Mouse (Mus musculus) fibroblast of lung, adult 2 months (primary cell): Measurements from ENCODE around the gene Map3k5.
A peak's percentile ranks its signal among the peaks of the same experiment; 100 is the strongest.

Experiments used
- DNase-seq: peaks from one replicate; pipeline ENCODE4 v3.0.0-alpha.2; 2011; ENCODE audit warnings: low read depth

The Map3k5 gene

DNA sequence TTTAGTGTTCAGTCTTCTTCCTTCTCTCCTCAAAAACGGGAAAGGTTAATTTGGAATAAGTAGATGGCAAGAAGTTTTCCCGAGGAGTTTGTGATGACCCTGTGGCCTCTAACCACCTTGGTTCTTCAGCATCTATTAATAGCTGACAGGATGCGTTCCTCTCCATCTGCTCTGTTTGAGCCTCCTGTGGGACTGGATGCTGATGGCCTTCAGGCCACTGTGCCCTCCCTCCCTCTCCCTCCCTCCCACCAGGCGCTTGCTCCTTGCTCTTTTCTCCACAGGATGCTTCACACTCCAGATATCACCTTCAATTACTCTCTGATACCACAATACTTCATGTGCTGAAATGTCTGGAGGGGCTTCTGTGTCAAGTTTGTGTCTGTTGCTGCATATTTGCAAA, 224.5 kb downstream of the Map3k5 start:
- no peak for DNase-seq

DNA sequence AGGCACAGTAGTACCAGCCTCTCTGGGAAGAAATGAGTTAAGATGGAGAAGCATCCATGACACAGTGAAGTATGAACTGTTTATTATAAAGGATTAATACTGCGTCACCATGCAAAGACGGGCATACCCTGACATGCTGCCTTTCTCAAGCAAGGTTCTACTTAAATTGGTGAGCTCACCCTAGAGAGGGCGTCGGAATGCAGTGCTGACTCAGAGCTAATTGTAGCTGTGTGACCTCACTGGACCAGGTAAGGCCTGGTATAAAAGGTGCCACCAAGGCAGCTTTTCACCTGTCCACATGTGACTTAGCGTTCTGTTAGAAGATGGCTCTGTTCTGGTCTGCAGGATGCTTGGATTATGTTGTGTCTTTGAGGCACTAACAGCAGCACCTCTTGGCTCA, 225.0 kb downstream of the Map3k5 start:
- no peak for DNase-seq

DNA sequence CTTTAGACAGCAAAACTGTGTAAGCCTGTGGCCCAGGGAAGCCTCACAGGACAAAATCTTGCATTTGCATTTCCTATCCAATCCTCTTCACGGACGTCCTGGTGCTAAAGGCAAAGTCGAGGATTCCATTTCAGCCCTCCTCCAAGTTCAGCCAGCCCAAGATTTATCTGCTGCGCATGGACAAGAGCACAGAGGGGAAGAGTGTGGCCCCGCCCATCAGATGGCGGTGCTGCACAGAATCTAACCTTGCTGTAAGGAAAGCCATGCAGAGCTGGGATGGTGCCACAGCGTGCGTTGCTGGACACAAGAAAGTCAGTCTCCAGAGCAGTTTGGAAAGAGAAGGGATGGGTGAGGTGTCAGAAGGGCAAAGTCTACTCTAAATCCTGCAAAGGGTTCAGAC, 226.6 kb downstream of the Map3k5 start:
- no peak for DNase-seq

DNA sequence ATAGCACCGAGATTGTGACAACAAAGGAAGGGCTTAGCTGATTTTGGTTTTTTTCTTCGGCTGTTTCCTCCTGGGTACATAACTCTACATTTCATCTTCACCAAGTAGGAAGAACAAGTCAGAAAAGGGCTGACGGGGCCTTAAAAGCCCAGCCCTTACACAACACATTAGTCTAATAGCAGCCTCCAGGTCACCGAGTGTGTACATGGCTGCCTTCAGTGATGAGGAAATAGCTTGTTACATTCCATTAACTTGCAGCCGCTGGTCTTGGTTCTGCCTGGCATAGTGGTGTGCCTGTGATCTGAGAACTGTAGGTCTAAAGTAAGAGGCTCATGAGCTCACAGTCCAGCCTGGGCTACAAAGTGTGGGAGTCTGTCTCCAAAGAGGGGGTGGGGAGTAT, 230.5 kb downstream of the Map3k5 start:
- no peak for DNase-seq

DNA sequence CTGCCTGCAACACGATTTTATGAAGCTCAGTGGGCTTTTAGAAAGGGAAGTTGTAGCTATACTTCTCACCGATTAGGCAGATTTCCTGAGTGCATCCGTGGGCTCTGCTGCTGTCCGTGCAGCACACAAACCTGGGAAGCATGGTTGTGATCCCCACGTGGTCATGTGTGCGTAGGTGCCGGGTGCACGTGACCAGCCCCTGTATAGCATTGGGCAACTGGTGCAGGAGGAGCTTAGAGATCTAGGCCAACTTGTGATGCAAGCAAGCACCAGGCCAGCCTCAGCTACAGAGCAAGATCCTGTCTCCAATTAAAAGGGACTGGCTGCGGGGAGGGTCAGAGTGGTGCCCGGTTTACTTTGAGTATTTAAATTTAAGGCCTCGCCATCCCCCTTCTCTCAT, 232.5 kb downstream of the Map3k5 start:
- no peak for DNase-seq

DNA sequence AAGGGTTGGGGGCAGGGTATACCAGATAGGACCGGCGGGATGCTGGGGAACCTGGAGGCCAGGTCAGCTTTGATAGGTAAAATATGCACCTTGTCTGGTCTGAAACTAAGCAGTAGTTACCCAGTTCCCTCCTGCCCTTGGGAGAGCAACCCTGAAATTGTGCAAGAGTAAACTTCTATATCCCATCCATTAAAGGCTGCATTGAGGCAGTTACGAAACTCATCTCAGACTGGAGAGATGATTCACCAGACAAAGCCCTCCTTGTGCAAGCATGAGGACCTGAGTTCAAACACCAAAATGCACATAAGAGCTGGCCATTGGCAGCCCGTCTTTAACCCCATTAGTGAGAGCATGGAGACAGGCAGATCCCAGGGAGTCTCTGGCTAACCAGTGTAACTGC, 233.2 kb downstream of the Map3k5 start:
- no peak for DNase-seq

DNA sequence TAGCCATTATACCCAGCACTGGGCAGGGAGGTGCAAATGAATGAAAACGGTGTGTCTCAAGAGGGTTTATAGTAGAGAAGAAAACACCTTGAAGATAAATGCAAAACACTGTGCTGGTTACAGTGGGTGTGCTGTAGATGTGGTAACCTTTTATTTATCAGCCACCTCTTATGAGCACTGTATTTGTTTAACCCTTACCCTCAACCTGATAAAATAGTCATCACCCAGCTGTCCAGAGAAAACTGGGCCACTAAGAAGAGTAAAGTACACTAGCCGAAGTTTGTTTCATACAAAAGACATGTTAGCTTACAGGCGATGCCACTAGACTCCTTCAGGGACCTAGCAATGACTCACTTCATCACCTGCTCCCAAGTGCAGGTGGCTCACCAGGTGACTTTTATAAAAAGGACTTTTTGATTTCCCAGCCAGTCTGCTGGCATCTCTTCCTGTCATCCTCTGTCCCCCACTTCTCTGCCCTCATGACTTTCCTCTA, 235.0 kb downstream of the Map3k5 start:
- no peak for DNase-seq

DNA sequence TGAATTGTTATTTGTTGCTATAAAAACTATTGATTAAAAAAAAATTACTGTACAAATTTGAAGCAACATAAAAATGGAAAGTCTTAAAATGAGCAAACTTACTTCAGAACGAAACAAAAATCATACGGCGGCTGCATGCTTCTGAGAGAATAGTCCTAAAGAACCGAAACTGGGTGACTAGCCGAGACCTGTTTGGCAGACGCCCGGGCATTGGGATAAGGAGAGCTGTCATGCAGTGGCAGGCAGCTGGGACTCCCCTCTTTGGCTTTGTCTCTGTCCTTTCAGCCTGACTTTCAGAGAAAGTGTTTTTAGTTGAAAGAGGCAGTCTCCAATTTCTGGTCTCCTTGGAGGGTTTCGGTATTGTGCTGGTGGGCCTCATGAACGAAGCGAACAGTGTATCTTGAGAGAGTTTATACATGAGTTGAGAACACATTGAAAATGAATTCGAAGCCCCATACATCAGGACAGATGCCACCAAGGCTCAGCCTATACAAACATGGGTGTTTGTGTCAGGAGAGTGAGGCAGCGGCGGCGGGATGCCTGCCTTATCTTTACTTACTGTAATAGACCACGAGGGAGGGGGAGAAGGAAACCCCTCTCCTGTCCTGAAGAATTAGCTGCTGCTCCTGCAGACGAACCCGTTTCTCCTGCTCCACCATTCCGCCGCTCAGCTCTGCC, 235.8 kb downstream of the Map3k5 start:
- DNase-seq: no peak

DNA sequence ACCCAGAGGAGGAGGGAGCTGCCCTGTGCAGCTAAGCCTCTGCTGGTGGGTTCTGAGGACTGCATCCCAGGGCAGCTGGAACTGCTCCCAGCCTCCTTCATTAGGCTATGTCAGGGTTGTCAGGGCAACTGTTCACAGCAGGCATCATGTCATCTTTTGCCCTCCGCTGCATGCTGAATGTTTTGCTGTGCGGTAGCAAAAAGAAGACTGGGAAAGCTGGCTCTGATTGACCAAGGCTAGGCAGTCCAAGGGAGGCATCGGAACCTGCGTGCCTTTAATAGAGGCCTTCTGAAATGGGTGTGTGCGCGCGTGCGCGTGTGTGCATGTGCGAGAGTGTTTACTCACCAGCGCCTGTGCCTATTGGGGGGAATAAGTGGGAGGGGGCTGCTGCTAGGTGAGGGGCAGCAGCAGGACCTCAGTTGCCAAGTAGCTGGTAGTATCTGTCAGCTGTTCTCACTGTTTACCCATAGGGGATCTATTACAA, 236.4 kb downstream of the Map3k5 start:
- DNase-seq: peak; percentile 40

DNA sequence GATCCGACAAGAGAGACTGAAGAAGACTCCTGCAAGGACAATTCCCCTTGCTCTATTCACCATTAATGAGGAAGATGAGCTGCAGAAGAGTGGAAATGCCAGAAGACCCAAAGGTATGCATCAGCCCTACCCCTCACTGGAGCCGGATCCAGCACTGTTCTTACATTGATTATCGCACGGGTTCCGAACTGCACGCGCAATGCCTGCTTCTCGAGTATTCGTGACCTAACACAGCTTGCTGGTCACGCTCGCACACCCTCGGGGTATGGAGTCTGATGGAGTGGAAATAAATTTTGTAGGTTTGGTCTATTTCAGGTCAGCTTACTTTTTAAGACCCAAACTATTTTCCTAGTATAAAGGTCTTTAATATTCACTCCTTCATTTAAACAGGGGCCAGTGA, 236.9 kb downstream of the Map3k5 start:
- no peak for DNase-seq

DNA sequence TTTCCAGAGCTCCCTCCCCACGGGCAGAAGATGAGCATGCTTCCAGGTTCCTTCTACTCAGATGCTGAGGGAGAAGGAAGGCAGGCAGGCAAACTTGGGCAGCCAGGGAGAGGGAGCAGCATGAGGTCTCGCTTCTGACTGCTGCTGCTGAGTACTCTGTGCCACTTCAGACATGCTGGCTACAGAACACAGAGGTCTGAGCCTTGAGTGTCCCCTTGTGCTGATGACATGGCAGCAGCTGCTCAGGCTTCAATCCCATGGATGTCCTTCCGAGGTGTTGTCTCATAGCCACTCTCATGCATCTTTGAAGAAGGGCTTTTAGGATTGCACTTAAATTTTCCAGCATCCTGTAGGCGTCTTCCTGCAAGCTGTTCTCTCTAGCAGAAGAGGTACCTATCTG, 237.5 kb downstream of the Map3k5 start:
- no peak for DNase-seq

DNA sequence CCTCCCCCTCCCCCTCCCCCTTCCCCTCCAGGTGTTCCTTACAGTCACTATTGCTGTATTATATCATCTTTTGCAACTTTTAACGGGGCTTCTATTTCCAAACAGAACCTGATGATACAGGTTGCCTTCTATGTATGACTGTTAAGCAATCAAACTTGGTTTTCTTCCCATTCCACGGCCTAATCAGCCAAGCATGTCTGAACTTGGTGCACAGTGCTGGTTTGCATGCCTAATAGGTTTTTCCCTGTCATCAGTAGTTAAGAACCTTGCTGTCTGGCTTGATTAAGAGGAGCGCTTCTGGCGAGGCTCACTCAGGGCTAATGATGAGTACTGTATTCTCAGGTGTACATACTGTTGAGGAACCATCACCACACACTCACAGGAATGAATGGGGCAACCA, 239.5 kb downstream of the Map3k5 start:
- no peak for DNase-seq

DNA sequence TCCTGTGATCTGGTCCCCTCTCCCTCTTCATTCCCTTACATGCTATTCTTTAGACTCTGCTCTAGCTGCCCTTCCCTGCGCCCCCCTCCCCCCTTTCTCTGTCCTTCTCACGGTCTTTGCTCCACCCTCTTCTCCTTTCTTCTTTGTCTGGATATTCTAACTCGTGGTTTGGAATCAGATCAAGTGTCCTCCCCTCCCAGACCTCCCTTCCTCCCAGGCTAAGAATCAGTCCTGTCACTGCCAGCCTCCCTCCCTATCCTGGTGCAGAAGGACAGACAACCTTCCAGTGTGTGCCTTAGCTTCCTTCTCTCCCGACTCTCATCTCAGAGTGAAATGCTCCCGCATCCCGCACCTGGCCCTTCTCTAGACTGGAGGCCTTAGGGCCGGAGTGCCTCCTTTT, 241.8 kb downstream of the Map3k5 start:
- DNase-seq: no peak

DNA sequence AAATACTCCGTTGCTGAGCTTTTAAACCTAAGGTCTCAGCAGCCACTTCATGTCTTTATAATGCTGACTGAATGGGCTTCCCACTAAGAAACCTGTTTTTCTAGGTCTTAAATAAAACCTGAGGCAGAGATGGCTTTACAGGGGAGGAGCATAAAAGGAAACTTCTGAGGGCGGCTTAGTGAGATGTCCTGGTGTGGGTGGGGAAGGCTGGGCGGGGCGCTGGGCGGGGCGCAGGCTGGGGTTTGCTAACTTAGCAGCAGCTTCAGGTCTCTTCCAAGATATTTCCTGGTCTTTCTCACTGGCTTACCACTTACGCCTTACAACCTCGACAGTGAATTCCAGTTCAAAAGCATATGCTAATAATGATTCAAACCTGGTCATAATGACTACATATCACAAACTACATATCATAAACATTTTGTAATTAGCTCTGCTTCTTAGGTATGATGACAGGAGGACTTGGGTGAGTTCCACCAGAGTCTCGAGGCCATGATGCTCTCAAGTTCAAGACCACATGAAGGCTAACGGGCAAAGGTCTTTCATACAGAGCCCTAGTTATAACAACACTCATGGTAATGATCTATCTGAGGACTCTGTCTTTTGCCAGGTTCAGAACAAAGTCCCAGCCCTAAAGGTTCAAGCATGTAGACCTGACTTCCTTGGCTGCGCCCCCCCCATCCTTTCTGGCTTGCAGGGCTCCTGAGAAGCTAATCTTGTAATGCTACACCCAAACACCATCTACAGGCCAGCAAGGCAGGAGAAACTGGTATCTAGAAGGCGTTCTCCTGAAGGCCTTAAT, 244.7 kb downstream of the Map3k5 start:
- no peak for DNase-seq

DNA sequence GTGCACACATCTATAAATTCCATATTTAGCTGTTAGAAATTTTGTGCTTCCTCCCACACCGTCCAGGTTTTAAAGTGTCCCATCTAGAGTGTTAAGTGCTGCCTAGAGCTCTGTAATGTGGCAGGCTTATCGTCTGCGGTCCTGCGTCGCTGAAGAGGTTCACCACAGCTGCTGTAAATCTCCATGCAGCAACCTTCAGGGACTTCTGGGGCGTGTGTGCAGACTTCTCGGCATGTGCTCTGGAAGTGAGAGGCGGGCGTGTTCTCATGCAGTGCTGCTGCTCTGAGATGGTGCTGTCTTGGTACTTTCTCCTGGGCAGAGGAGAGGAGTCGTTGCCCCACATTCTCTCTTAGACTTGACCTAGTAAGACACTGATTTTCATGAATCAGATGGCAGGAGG, 246.9 kb downstream of the Map3k5 start:
- no peak for DNase-seq

DNA sequence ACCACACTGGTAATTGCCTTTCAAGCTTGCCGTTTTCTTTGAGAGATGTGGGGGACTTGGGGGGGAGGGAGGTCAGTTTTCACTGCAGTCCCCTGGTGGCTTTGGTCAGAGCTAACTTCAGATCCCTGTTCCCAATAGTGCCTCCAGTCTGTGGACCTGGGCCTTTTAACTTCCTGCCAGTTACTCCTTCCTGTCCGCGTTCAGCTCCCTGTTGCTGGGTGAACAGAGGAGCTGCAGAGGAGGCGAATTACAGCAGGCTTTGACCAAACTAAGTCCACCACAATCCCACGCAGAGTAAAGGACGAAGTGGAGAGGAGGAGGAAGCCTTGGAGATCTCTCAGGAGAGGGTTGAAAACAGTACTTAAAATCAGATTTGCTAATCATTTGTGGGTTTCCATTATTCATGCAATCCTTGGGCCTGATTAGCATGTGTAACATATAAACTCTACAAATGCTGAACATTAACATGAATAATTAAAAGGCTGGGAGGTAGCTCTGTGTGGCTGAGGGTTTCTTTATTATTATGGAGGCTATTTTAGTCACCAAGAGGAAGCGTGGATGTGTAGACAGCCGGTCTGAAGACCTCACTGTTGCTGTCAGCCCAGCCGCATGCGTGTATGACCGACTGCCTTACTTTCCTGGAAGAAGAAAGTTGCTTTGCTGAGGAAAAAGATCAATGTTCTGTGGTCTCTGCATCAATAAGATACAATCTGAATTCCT, 247.6 kb downstream of the Map3k5 start:
- DNase-seq: no peak

DNA sequence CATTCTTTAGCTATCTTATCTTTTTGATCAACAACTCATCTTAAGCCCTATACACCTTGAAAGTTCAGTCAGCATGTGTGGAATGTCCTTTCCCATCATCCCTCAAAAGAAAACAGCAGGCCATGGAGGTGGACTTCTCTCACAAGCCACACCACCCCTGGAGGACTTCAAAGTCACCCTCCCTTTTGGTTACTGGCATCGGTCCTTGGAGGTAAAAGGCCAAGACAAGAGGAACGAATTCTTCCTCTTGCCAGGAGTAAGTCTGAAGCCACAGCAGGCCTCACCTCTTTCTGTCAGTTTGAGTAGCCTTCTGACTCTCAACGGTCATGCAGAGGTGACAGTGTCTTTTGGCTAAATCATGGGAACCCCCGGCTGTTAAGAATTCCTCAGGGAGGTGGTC, 250.1 kb downstream of the Map3k5 start:
- no peak for DNase-seq

DNA sequence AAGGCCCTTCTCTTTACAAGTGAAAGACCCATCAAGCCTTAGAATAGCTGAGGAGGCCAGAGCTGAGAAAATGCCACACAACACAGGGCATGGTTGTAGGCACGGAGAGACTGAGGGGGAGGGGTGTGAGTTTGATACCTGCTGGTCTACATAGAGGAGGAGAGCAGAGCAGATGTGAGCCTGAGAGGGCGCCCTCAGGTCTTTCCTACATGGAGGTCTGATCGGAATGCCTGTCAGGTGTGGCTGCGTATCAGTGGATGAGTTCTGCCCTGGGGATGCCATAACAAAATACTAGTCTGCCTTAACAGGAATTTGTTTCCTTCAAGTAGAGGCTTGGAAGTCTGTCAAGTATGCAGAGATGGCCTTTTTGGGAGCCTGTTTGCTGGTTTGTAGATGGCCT, 251.0 kb downstream of the Map3k5 start:
- no peak for DNase-seq

DNA sequence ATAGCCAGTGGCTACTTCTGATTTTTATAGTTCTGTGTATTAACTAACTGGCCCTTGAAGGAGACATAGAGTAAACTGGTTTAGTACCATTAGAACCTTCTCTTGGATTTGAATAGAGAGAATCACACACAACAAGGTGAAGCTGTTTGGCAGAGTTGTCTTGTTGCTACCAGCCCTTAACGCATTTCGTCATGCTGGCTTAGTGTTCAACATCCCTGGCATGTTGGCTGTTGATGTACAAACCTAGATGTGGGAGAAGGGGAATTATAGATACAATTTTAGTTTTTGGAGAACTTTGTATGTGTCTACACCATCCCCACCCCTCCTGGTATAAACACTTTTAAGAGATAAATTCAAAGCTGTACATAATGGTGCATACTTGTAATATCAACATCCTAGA, 251.5 kb downstream of the Map3k5 start:
- DNase-seq: no peak

DNA sequence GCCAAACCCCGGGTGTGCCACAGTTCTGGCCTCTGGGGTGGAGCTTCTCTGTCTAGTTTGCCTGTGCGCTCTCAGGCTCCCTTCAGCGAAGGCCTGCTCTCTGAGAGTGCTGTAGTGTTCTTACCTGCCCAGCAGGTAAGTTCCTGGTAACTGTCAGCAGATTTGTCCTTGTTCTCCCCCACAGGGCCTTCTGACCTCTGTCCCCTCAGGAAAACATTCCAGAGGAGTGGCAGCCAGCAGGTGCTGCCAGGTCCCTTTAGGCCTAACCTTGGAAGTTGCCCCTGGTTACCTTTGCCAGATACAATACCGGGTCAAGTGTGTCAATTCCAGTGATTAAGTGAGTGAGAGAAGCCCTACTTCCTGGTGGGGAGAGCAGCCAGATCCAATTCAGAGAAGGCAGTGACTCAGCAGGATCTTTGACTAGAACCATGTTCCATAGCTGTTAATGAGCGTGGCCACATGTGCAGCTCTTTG, 252.6 kb downstream of the Map3k5 start:
- no peak for DNase-seq

DNA sequence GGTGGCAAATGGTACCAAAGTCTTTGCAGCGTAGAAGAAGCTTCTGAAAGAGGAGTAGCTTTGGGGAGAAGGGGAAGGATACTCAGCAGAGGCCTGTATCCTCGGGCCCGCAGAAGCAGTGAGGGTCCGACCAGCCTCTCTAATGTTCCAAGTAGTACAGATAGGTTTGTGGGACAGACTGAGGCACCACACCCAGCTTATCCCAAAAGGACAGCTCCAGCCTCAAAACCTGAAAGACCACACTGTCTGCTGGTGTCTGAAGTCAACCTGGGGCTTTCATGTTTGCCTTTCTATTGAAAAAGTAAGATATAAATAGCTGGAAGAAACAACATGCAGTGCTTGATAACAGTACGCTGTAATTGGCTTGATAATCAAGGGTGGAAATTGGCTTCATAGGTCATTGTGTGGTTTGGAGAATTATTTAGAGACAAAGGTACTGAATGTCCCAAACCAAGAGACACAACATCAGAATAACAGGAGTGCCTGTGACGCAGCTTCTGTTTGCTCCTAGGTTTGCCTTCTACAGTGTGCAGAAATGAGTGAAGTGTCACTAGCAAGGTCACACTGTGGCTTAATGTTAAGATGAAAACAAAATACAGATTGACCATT, 256.0 kb downstream of the Map3k5 start:
- no peak for DNase-seq
